In genomic region chr5:146994973-146995372, GRCm38 (mm10) we compare ENCODE assay signal across 27 mouse cellular contexts. TPM values are rescaled to one million over a fixed set of nuclear protein-coding genes. Genes with fewer than 3 reads are reported as not detected.
A peak's percentile ranks its signal among the peaks of the same experiment; 100 is the strongest.
DNase-seq lines count a peak whose midpoint lies in the region; ATAC-seq and TF ChIP-seq lines count a peak whose summit lies in the region.
"Had no signal": no experiment of that assay in that cellular context is flagged by ENCODE, and none has a peak within 500 bp of the region (broad histone marks: within the 10 kb centered on the region; RNA-seq: fewer than 3 reads in every experiment).

No protein-coding gene starts in this region.

- TF ChIP-seq EP300 in lung, postnatal 0 days (IDR thresholded peaks at IDR 0.05): no peak

- no peak overlapping the region for H3K9ac ChIP-seq in hindbrain, embryonic 13.5 days
- no peak overlapping the region for H3K9ac ChIP-seq in hindbrain, embryonic 11.5 days (ENCODE audit: low read depth, low read length)
- no peak overlapping the region for H3K9ac ChIP-seq in lung, postnatal 0 days (replicated peaks; ENCODE audit: low read depth)
- H3K9ac ChIP-seq: embryonic facial prominence, embryonic 12.5 days; embryonic facial prominence, embryonic 15.5 days; forebrain, postnatal 0 days; heart, embryonic 13.5 days; hindbrain, embryonic 12.5 days had no signal

- no peaks in the 10 kb centered on the region; the same call in 1 of the 2 replicates for H3K4me1 ChIP-seq in hindbrain, embryonic 13.5 days (replicated peaks)
- no peaks in the 10 kb centered on the region for H3K4me1 ChIP-seq in hindbrain, embryonic 11.5 days (replicated peaks; ENCODE audit: control insufficient read depth, insufficient read depth, low read length)
- no peaks in the 10 kb centered on the region for H3K4me1 ChIP-seq in lung, postnatal 0 days (ENCODE audit: insufficient read depth, low read depth, low read length)
- H3K4me1 ChIP-seq: embryonic facial prominence, embryonic 12.5 days; embryonic facial prominence, embryonic 15.5 days; heart, embryonic 10.5 days; heart, embryonic 13.5 days; hindbrain, embryonic 12.5 days had no signal

- H3K27me3 ChIP-seq in hindbrain, embryonic 13.5 days: no peaks in the 10 kb centered on the region
- no peaks in the 10 kb centered on the region for H3K27me3 ChIP-seq in hindbrain, embryonic 11.5 days (ENCODE audit: control insufficient read depth, insufficient read depth, low read length)
- no peaks in the 10 kb centered on the region for H3K27me3 ChIP-seq in lung, postnatal 0 days (replicated peaks; ENCODE audit: insufficient read depth, low read length)
- H3K27me3 ChIP-seq: embryonic facial prominence, embryonic 12.5 days; embryonic facial prominence, embryonic 15.5 days; hindbrain, embryonic 12.5 days had no signal

- peak overlapping the region; percentile 53; the same call in 1 of the 2 replicates for H3K27ac ChIP-seq in hindbrain, embryonic 13.5 days
- no peak overlapping the region for H3K27ac ChIP-seq in hindbrain, embryonic 11.5 days (ENCODE audit: low read depth, low read length)
- H3K27ac ChIP-seq in lung, postnatal 0 days (ENCODE audit: low read length): no peak overlapping the region
- H3K27ac ChIP-seq: embryonic facial prominence, embryonic 12.5 days; embryonic facial prominence, embryonic 15.5 days; gastrocnemius, adult 2 months; heart, embryonic 10.5 days; heart, embryonic 13.5 days; hindbrain, embryonic 12.5 days had no signal

- no peaks in the 10 kb centered on the region for H3K36me3 ChIP-seq in hindbrain, embryonic 13.5 days
- H3K36me3 ChIP-seq in hindbrain, embryonic 11.5 days (ENCODE audit: control insufficient read depth, insufficient read depth, low read length): no peaks in the 10 kb centered on the region
- H3K36me3 ChIP-seq in lung, postnatal 0 days (ENCODE audit: insufficient read depth, low read length): no peaks in the 10 kb centered on the region
- H3K36me3 ChIP-seq: embryonic facial prominence, embryonic 12.5 days; embryonic facial prominence, embryonic 15.5 days; G1E; heart, embryonic 10.5 days; heart, embryonic 13.5 days; hindbrain, embryonic 12.5 days had no signal

- TF ChIP-seq CTCF in lung, postnatal 0 days (IDR thresholded peaks at IDR 0.05): no peak

- no peaks in the 10 kb centered on the region for H3K9me3 ChIP-seq in hindbrain, embryonic 13.5 days
- no peaks in the 10 kb centered on the region for H3K9me3 ChIP-seq in hindbrain, embryonic 11.5 days (ENCODE audit: control insufficient read depth, low read length)
- H3K9me3 ChIP-seq in lung, postnatal 0 days (ENCODE audit: low read length): no peaks in the 10 kb centered on the region
- H3K9me3 ChIP-seq: embryonic facial prominence, embryonic 15.5 days; G1E; heart, embryonic 10.5 days; hindbrain, embryonic 12.5 days had no signal

- H3K4me3 ChIP-seq in hindbrain, embryonic 13.5 days: no peak overlapping the region
- no peak overlapping the region for H3K4me3 ChIP-seq in hindbrain, embryonic 11.5 days (ENCODE audit: low read depth, low read length)
- no peak overlapping the region for H3K4me3 ChIP-seq in lung, postnatal 0 days (ENCODE audit: low read depth, low read length)
- H3K4me3 ChIP-seq: embryonic facial prominence, embryonic 12.5 days; embryonic facial prominence, embryonic 15.5 days; gastrocnemius, adult 2 months; heart, embryonic 10.5 days; heart, embryonic 13.5 days; hindbrain, embryonic 12.5 days had no signal

- no peak overlapping the region for H3K4me2 ChIP-seq in hindbrain, embryonic 13.5 days
- H3K4me2 ChIP-seq in hindbrain, embryonic 11.5 days (replicated peaks; ENCODE audit: low read depth, low read length): no peak overlapping the region
- no peak overlapping the region for H3K4me2 ChIP-seq in lung, postnatal 0 days (replicated peaks; ENCODE audit: low read depth, low read length)
- H3K4me2 ChIP-seq: embryonic facial prominence, embryonic 12.5 days; embryonic facial prominence, embryonic 15.5 days; heart, embryonic 13.5 days; hindbrain, embryonic 12.5 days had no signal

- no peak for ATAC-seq in hindbrain, embryonic 13.5 days (ENCODE audit: low FRiP score)
- no peak for ATAC-seq in hindbrain, embryonic 11.5 days (ENCODE audit: low FRiP score)
- ATAC-seq in lung, postnatal 0 days: no peak
- ATAC-seq: forebrain, embryonic 14.5 days; forebrain, postnatal 0 days; hindbrain, embryonic 16.5 days had no signal

- DNase-seq in hindbrain, embryonic 11.5 days (ENCODE audit: low spot score): no peak
- peak; percentile 25 for DNase-seq in lung, postnatal 0 days (ENCODE audit: low spot score)
- DNase-seq in lung, postnatal 14 days: no peak
- peak; percentile 39 for DNase-seq in adipocyte (ENCODE audit: low spot score)
- no peak for DNase-seq in embryo, embryonic 9.5 days (ENCODE audit: extremely low spot score)
- DNase-seq in cerebellum, postnatal 14 days: no peak
- DNase-seq: adrenal gland, adult 8-10 months; adrenal gland, postnatal 25 days; B cell, adult 2 months; cerebellum, adult 11-12 months; cerebellum, adult 8-10 months; cerebellum, postnatal 10 days; forebrain, postnatal 0 days; gastrocnemius, adult 2 months; gastrocnemius, postnatal 14 days; heart, adult 18-20 months; heart, postnatal 14 days; heart, postnatal 4 days had no signal

- WGBS in hindbrain, embryonic 13.5 days: 72% methylated on average over 6 of the region's 6 CpGs
- WGBS in hindbrain, embryonic 11.5 days: 78% methylated on average over 6 of the region's 6 CpGs
- 34% methylated on average over 6 of the region's 6 CpGs for WGBS in lung, postnatal 0 days

RNA-seq across cellular contexts. Expression of gene Mtif3, which starts 31.4 kb away (rescaled TPM):
- 24.7 and 26.5 TPM in 2 replicates for polyA plus RNA-seq in hindbrain, embryonic 13.5 days (2015; fragmentation: Nextera tagmentation; extraction: Ambion mirVana)
- polyA plus RNA-seq in hindbrain, embryonic 11.5 days (2014; fragmentation: Nextera tagmentation; extraction: Ambion mirVana): 26.1 and 27.0 TPM in 2 replicates
- 18.5 and 19.2 TPM in 2 replicates for polyA plus RNA-seq in lung, postnatal 0 days (2015; fragmentation: Nextera tagmentation; extraction: Ambion mirVana)

RNA-seq across cellular contexts. Expression of gene Gtf3a, which starts 46.5 kb away (rescaled TPM):
- 99.5 and 102 TPM in 2 replicates for polyA plus RNA-seq in hindbrain, embryonic 13.5 days (2015; fragmentation: Nextera tagmentation; extraction: Ambion mirVana)
- 106 TPM in 2 replicates for polyA plus RNA-seq in hindbrain, embryonic 11.5 days (2014; fragmentation: Nextera tagmentation; extraction: Ambion mirVana)
- polyA plus RNA-seq in lung, postnatal 0 days (2015; fragmentation: Nextera tagmentation; extraction: Ambion mirVana): 60.3 and 63.8 TPM in 2 replicates

Comparison
In these comparisons a context has a peak if more than half of its experiments do, and no peak if none do; other contexts are left out.
1. DNase-seq: peak in lung, postnatal 0 days (single experiment) and adipocyte (single experiment); none in hindbrain, embryonic 11.5 days (single experiment), lung, postnatal 14 days (single experiment), embryo, embryonic 9.5 days (single experiment) and cerebellum, postnatal 14 days (0 of 2).